Mouse (Mus musculus) neural tube, embryonic 10.5 days (tissue): ENCODE measurements around the gene Plk5.

Experiments
- DNase-seq: peaks from one replicate; pipeline ENCODE4 v3.0.0-alpha.2; 2017; ENCODE audit warnings: low spot score; ENCODE audit errors: extremely low spot score

Gene Plk5

DNA sequence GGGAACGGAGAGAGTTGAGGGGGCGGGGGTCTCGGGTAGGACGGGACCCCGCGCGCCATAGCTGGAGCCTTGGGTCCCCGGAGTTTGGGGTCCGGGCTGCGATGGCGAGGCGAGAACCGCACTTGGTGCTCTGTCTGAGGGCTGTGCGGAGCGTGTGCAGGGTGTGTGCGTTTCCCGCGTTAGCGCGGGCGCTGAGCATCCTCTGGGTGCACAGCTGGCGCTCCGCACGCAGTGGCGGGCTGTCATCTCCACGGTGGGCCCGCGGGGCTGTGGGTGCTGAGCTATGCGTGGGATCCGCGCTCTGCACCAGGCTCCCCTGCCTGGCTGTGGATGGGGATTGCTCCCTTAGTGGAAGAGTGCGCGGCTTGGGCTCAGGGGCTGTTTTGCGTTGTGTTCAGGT, 478 bp downstream of the Plk5 start:
- DNase-seq, result no peak

DNA sequence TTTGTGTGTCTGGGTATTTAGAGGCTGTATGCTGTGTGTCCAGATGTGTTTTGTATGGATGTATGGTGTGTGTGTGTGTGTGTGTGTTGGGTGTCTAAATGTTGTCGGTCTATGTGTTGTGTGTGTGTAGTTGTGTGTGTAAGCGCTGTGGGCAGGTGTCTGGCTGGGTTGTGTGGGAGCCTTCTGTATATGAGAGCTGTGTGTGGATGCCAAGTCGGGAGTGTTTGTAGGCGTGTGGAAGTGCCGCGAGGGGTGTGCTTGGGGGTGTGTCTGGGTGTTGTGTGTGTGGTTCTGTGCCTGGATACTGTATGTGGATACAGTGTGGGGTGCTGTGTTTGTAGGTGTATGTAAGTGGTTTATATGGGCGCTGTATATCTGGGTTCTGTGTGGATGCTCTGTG, 1.1 kb downstream of the Plk5 start:
- DNase-seq, result no peak

DNA sequence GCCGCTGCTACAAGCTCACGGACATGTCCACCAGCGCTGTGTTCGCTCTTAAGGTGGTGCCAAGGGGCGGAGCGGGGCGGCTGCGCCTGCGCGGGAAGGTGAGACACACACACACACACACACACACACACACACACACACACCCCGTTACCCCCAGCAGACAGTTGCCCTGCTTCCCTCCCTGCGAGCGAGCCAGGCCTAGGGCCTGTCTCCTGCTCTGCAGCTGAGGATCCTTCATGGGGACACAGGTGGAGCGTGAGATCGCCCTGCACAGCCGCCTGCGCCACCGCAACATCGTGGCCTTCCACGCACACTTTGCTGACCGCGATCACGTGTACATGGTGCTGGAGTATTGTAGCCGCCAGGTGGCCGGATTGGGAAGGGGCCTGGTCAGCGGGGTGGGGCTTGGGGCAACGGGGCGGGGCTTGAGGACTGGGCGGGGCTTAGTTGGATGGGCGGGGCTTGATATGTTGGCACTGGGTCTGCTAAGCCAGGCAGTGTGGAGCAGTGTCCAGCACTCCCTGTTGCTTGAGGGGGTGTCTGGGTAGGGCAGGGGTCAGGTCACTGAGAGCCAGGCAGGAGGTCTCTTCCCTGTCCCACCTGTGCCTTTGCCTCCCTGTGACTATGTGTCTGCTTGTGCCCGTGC, 1.9 kb downstream of the Plk5 start:
- DNase-seq, result no peak

DNA sequence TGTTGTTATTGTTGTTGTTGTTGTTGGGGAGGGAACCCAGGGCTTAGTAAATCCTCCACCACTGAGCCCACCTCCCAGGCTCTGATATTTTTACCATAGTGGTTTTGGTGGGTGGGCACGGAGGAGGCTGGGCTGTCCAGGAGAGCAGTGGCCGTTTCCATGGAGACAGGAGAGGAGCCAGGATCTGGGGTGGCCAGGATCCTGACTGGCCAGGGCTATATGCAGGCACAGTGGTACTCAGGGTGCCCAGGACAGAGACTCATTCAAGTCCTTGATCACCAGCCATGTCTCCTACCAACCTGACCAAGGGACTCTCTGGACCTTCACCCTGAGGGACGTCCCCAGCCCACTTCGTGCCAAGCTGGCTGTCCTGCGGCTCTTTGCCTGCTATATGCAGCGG, 7.5 kb downstream of the Plk5 start:
- DNase-seq, result no peak

DNA sequence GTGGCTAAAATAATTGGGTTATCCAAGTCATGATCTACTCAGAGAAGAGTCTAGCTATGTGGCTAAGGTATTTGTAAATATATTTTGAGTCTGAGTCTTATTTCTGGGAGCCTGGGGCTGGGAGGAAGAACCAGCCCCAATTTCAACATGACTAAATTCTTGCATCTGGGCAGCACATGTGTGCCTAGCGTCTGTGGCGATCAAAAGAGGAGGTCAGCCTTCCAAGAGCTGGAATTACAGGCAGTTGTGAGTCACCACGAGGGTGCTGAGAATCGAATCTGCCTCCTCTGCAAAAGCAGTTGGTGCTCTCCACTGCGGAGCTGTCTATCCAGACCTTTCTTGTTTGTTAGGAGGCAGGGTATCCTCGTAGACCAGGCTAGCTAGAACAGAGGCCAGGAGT, 9.5 kb downstream of the Plk5 start:
- DNase-seq, result no peak

DNA sequence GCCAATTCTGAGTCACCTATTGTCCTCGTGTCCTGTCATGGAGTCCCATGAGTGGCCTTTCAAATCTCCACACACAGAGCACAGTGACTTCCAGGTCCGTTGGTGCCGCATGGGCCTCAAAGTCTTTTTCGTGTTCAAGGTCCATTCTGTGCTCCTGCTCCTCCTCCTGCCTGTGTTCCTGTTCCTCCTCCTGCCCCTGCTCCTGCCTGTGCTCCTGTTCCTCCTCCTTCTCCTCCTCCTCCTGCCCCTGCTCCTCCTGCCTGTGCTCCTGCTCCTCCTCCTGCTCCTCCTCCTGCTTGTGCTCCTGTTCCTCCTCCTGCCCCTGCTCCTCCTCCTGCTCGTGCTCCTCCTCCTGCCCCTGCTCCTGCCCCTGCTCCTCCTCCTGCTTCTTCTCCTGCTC, 11.7 kb downstream of the Plk5 start:
- DNase-seq, result no peak

DNA sequence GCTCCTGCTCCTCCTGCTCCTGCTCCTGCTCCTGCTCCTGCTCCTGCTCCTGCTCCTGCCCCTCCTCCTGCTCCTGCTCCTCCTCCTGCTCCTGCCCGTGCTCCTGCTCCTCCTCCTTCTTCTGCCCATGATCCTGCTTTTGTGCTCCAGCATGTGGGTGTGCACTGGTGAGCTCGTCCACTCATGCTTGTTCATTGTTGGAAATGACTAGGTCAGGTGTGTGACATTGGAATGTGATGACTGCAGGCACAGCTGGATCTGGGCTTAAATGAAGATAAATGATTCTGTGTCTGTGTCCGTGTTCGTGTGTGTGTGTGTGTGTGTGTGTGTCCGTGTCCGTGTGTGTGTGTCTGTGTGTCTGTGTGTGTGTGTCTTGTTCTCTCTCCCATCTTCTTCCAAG, 12.1 kb downstream of the Plk5 start:
- no peak for DNase-seq

DNA sequence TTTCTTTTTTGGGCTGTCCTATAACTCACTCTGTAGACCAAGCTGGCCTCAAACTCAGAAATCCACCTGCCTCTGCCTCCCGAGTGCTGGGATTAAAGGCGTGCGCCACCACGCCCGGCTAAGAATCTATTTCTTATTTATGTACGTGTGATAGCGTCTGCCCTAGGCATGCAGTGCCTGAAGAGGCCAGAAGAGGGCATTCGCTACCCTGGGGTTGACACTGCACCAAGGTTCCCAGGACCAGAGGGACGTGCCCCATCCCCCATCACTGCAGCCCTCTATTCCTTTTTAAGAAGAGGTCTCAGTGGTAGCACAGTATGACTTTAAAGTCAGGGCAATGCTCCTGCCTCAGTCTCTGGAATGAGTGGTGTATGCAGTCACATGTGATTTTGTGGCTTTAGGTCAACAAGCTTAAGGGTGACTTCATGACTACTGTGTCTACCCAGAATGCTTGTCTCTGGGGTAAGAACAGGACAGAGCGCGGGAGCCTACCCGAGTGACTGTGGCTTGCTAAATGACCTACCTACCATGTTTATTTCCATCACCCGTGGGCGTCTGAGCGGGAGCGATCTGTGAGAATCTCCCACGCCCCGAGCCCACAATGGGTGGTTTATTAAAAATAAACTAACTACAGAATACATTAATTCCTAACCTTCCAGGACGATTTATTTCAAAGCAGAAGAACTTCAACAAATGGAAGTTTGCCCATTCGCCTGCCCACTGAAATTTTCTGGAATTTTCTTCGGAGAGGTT, 13.9 kb downstream of the Plk5 start:
- DNase-seq, result no peak

DNA sequence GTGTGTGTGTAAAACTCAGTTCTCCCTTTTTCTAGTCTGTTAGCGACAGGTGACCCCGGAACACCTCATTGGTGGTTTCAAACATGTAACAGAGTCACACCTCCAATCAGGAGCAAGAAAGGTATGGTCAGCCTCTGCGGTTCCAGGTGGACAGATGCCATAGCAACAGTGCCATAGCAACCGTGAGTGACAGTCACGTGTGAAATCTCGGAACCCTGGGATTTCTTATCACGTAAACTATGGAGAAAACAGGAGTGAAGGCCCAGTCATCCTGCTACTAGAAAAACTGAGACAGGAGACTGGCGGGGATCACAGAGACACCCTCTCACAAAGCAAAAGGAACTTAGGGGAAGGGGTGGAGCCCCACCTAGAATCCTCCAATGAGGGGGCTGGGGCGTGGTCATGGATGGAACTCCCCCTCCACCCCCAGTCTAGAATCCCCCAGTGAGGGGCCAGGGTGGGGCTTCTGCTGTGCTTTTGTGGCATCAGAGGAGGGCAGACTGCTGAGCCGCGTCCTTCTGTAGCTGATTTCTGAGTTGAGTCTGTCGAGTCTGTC, 15.2 kb downstream of the Plk5 start:
- peak; percentile 61 for DNase-seq

DNA sequence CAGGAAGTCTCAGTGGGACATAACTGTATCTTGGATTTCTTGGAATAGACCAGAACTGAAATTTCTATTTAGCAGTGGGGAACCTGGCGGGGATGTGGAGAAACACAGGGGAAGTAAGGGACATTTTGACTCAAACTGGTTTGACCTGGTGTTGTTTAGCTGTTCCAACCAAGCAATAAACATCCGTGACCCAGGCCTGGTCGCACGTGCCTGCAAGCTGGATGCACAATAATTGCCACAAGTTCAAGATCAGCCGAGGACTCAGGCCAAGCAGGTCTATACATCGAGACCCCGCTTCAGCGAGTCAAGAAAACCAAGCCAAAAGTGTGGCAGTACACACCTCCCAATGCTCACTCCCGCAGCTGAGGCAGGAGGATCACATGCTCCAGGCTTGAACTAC, 15.7 kb downstream of the Plk5 start:
- no peak for DNase-seq

DNA sequence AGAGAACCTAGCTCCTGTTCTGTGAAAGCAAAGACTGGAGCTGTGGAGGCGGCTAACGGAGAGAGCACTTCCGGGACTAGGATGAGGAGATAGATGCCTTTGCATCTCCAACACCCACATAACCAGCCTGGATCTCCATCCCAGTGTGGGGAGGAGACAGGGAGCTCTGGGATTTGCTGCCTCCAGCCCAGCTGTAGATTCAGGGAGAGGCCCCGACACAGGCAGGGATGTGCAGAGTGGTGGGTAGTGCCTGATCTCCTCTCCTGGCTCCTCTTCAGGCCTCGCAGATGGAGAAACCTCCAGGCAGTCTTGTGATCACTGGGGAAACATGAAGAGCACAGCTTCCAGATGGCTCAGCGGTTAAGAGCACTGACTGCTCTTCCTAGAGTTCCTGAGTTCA, 16.4 kb downstream of the Plk5 start:
- DNase-seq, result no peak

DNA sequence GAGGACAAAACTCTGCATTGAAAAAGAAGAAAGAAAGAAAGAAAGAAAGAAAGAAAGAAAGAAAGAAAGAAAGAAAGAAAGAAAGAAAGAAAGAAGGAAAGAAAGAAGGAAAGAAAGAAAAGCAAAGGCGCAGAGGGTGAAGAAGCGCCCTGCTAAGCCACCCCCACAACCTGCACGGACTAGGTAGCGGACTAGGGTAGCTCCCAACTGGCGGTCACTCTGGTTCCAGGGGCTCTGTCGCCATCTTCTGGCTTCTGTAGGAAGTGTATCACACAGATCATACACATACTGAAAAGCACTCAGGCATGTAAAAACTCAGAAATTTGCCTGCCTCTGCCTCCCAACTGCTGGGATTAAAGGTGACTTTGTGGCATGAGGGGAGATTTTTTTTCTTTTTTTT, 17.8 kb downstream of the Plk5 start:
- no peak for DNase-seq

DNA sequence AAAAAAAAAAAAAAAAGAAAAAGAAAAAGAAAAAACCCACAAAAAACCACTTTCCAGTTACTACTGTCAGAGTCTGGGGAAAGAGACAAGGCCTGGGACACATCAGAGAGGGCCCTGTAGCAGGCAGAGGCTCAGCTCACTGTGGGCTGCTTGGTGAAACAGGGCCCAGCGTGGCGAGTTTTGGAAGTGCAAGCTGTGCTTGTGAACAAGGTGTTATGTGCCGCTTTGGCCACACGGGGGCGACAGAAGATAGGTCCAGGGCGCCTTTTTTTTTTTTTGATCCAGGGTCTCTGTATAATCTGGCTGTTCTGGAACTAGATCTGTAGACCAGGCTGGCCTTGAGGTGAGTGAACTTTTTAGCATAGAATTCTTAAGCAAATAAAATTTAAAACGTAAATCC, 19.9 kb downstream of the Plk5 start:
- peak; percentile 95 for DNase-seq

DNA sequence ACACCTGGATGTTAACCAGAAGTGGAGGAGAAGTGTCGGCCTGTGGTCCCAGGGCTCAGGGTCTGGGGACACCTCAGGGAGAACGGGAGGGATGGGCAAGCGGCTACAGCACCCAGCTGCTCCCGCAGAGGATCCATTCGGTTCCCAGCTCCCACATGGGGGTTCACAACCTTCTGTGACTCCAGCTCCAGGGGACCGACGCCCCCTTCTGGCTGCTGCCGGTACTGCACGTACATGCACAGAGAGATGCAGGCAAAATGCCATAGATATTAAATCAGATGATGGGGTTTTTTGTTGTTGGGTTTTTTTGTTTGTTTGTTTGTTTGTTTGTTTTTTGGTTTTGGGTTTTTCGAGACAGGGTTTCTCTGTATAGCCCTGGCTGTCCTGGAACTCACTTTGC, 21.5 kb downstream of the Plk5 start:
- DNase-seq, result no peak

DNA sequence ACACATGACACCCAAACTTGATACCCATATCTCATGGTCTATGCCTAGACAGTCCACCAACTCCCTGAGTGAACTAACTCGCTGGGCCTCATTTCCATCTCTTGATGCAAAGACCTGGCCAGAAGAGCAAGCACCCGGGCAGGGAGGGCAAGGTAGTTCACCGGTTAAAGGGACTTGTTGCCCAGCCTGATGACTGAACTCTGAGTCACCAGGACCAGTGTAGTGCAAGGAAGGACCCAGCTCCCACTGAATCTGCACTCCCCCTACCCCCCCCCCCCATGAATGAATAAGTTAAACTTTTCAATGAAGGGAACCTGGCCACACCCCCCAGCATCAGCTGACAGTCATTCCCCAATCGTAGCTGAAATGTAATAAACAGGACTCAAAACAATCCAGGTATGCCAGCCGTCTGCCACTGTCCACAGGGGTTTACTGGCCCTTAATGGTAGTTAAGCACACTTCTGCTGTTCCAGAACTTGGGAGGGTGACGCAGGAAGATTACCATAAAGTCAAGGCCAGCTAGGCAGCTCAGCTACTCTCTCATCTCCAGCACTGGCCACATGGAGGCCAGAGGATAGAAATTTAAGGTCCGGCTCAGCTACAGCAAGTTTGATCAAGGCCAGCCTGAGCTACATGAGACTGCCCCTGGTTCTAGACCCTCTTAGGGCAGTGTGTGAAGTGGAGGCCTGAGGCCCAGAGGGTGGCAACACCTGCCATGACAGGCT, 26.5 kb downstream of the Plk5 start:
- no peak for DNase-seq

DNA sequence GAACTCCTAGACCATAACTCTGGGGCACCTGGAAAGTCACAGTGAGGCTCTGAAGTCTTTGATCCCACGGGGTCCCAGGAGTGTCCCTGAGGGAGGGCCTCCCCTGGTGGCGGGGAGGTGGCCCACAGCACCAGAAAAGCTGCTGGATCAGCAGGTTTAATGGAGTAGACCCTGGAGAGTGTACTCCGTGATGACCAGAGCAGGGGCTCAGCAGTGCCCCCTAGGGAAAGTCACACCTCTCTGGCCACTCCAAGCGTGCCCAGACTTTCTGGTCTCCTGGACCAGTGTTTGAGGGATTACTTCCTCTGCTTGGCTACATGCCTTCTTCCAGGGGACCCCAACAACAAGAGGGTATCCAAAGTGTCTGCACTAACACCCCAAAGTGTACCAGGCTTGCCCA, 27.2 kb downstream of the Plk5 start:
- DNase-seq, result no peak

DNA sequence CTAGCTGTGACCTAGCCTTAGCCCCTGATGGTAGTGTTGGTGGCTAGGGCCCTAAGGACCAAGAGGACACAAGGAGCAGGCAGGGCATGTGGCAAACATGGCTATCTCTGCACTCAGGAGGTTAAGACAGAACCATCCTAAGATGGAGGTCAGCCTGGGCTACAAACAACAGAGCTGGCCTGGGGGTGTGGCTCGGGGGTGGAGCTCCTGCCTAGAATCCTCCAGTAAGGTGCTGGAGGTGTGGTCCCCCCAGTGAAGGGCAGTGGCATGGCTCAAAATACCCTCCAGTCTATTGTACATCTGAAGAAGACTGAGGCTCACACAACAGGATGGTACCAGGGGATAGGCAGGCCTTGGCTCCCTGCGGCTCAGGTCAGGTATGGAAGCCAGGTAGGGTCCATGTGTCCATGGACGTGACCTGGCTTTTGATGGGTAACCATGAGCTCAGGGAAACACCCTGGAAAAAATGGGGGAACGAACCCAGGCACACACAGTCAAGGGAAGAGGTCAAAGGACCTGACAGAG, 27.9 kb downstream of the Plk5 start:
- DNase-seq, result no peak

DNA sequence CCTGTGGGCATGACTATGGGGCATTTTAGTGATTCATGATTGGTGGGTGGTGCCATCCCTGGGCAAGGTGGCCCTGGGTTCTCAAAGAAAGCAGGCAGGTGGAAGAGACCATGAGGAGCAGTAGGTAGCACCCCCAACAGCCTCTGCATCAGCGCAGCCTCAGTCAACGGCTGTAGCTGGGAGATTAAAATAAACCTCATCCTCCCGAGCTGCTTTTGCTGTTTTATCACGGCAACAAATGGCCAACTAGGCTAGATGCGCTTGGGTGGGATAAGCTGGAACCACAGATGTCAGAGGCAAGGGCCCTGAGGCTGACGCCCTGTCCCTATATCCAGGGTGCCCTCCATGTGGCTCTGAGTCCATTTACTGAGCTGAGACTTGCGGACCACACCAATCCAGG, 28.4 kb downstream of the Plk5 start:
- no peak for DNase-seq

DNA sequence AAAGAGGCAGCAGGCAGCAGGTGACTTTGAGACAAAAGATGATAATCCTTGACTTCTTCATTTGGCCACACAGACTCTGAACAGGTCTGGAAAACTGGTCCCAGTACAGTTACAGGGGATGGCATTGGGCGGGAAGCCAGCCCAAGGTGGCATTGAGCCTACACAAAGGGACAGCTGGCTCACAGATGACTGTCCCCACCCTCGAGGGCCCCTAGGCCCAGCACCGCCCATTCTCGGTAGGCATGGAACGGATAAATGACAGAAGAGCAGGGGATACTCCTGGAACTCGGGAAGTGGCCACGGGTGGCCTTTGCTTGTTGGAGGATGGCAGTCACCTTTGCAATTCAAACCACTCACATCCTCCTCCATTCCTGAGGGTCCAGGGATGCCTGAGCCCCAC, 29.1 kb downstream of the Plk5 start:
- DNase-seq, result no peak

DNA sequence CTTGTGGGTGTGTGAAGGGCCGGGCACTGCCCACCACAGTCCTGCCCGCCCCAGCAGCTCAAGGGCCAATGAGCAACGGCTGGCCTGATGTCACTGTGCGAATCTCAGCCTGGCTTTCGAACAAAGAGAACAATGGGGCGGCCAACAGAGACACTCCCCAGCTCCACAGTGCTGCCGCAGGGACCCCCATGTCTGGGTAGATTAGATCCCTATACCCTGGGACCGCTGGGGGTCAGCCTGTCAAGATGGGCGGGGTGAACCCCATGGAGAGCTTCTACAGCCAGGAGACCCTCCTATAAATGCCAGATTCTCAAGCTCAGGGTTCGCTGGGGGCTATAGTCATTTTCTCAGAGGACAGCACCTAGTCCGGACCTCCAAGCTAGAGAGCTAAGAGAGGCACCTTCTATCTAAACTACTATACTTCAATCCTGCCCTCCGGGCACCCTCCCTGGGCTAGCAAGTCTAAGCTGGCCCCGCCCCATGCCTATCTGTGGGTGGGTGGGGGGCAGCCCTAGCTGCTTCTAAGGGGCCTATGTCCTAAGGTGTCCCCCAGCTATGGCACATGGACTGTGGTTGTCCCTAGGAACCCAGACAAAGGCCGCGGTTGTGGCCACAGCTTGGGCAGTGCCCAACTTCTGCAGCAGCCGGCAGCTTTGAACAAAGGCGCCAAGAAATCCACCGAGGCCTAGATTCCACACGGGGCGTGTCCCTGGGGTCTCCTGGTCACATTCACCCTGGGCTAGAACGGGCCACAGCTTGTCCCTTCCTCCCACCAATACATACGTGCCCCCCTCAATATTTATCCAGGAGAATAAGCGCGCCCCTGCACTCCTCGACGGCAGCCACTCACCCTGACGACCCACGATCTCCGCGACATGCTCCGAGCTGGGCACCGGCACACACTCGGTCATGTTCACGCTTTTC, 29.8 kb downstream of the Plk5 start:
- peak; percentile 78 for DNase-seq
